Comparison of ENCODE assay signal across 8 mouse cellular contexts in genomic region chrX:109013686-109014085, GRCm38 (mm10). TPM values are rescaled to one million over a fixed set of nuclear protein-coding genes. Genes with fewer than 3 reads are reported as not detected.
A peak's percentile ranks its signal among the peaks of the same experiment; 100 is the strongest.
DNase-seq lines count a peak whose midpoint lies in the region; ATAC-seq and TF ChIP-seq lines count a peak whose summit lies in the region.

No protein-coding gene starts in this region.

- ATAC-seq in heart, embryonic 14.5 days (ENCODE audit: insufficient number of reproducible peaks, insufficient read depth, low FRiP score, low read depth): peak; percentile 71; the same call in 1 of the 2 replicates
- ATAC-seq in kidney, postnatal 0 days (replicated peaks; ENCODE audit: low FRiP score, low read depth): peak; percentile 72
- peak; percentile 73 for ATAC-seq in liver, embryonic 15.5 days (ENCODE audit: insufficient read depth)
- peak; percentile 81 for ATAC-seq in neural tube, embryonic 13.5 days (ENCODE audit: low read depth)

- TF ChIP-seq CTCF in kidney, postnatal 0 days (IDR thresholded peaks at IDR 0.05; ENCODE audit: low read depth): peak; percentile 33

- DNase-seq in CD4-positive helper T cell, adult 2 months (ENCODE audit: low read depth, low spot score): peak; percentile 66
- DNase-seq in R1 (ENCODE audit: low read depth, low spot score): peak; percentile 61
- peak; percentile 49 for DNase-seq in embryonic facial prominence, embryonic 10.5 days (ENCODE audit: low spot score)
- DNase-seq in kidney, postnatal 0 days (ENCODE audit: low spot score): peak; percentile 56
- peak; percentile 62 for DNase-seq in thymus, postnatal 4 days

- H3K27ac ChIP-seq in embryonic facial prominence, embryonic 10.5 days (replicated peaks): peak overlapping the region; percentile 80
- H3K27ac ChIP-seq in heart, embryonic 14.5 days (replicated peaks in 1 of 2; ENCODE audit: control insufficient read depth in 1 of 2, insufficient read depth in 1 of 2, low read depth in 2 of 2, low read length in 2 of 2): peak overlapping the region; percentile 65 to 81; a peak in 3 of 4 replicates
- peak overlapping the region; percentile 78 for H3K27ac ChIP-seq in kidney, postnatal 0 days
- H3K27ac ChIP-seq in liver, embryonic 15.5 days (replicated peaks): peak overlapping the region; percentile 53
- H3K27ac ChIP-seq in neural tube, embryonic 13.5 days (replicated peaks): 0 out of 2 replicates have a peak overlapping the region, but pooled peaks have one; percentile 18

- H3K9ac ChIP-seq in heart, embryonic 14.5 days (ENCODE audit: low read length): peak overlapping the region; percentile 71
- H3K9ac ChIP-seq in kidney, postnatal 0 days (ENCODE audit: low read depth, low read length): peak overlapping the region; percentile 59; the same call in 1 of the 2 replicates
- peak overlapping the region; percentile 45 for H3K9ac ChIP-seq in liver, embryonic 15.5 days
- H3K9ac ChIP-seq in neural tube, embryonic 13.5 days: peak overlapping the region; percentile 49; the same call in 1 of the 2 replicates

- no peaks in the 10 kb centered on the region for H3K27me3 ChIP-seq in embryonic facial prominence, embryonic 10.5 days (replicated peaks; ENCODE audit: low read depth, poor library complexity, severe bottlenecking)
- H3K27me3 ChIP-seq in heart, embryonic 14.5 days (ENCODE audit: control insufficient read depth, insufficient read depth, low read length): no peaks in the 10 kb centered on the region
- no peaks in the 10 kb centered on the region for H3K27me3 ChIP-seq in kidney, postnatal 0 days (ENCODE audit: insufficient read depth, low read length)
- H3K27me3 ChIP-seq in liver, embryonic 15.5 days: no peaks in the 10 kb centered on the region
- H3K27me3 ChIP-seq in neural tube, embryonic 13.5 days: no peaks in the 10 kb centered on the region

- H3K4me3 ChIP-seq in embryonic facial prominence, embryonic 10.5 days: peak overlapping the region; percentile 58
- H3K4me3 ChIP-seq in heart, embryonic 14.5 days (ENCODE audit: control insufficient read depth in 1 of 2, insufficient read depth in 1 of 2, low read depth in 1 of 2, low read length in 2 of 2): peak overlapping the region; percentile 51 to 71
- peak overlapping the region; percentile 45 for H3K4me3 ChIP-seq in kidney, postnatal 0 days (replicated peaks; ENCODE audit: low read depth, low read length)
- H3K4me3 ChIP-seq in liver, embryonic 15.5 days (replicated peaks): peak overlapping the region; percentile 63
- H3K4me3 ChIP-seq in neural tube, embryonic 13.5 days: peak overlapping the region; percentile 47

- H3K4me1 ChIP-seq in embryonic facial prominence, embryonic 10.5 days: no peaks in the 10 kb centered on the region
- H3K4me1 ChIP-seq in heart, embryonic 14.5 days (ENCODE audit: control insufficient read depth in 2 of 2, insufficient read depth in 2 of 2, low read length in 2 of 2): no peaks in the 10 kb centered on the region
- H3K4me1 ChIP-seq in kidney, postnatal 0 days (replicated peaks; ENCODE audit: insufficient read depth, low read length): no peaks in the 10 kb centered on the region
- H3K4me1 ChIP-seq in liver, embryonic 15.5 days (replicated peaks): peaks cover 4% of the 10 kb centered on the region
- no peaks in the 10 kb centered on the region for H3K4me1 ChIP-seq in neural tube, embryonic 13.5 days (replicated peaks)

- peak overlapping the region; percentile 66 for H3K4me2 ChIP-seq in heart, embryonic 14.5 days (ENCODE audit: low read length)
- peak overlapping the region; percentile 64 for H3K4me2 ChIP-seq in kidney, postnatal 0 days (ENCODE audit: low read length)
- H3K4me2 ChIP-seq in liver, embryonic 15.5 days: peak overlapping the region; percentile 71
- H3K4me2 ChIP-seq in neural tube, embryonic 13.5 days: peak overlapping the region; percentile 62

- no peaks in the 10 kb centered on the region for H3K36me3 ChIP-seq in embryonic facial prominence, embryonic 10.5 days (replicated peaks)
- H3K36me3 ChIP-seq in heart, embryonic 14.5 days (ENCODE audit: control insufficient read depth, insufficient read depth, low read length): no peaks in the 10 kb centered on the region
- no peaks in the 10 kb centered on the region for H3K36me3 ChIP-seq in kidney, postnatal 0 days (ENCODE audit: insufficient read depth, low read length)
- H3K36me3 ChIP-seq in liver, embryonic 15.5 days (replicated peaks): no peaks in the 10 kb centered on the region
- H3K36me3 ChIP-seq in neural tube, embryonic 13.5 days: no peaks in the 10 kb centered on the region

- WGBS in embryonic facial prominence, embryonic 10.5 days: 14% methylated on average over 17 of the region's 17 CpGs
- WGBS in heart, embryonic 14.5 days: 13% methylated on average over 17 of the region's 17 CpGs
- WGBS in kidney, postnatal 0 days: 28% methylated on average over 17 of the region's 17 CpGs
- WGBS in liver, embryonic 15.5 days (ENCODE audit: insufficient replicate concordance): 11% methylated on average over 17 of the region's 17 CpGs
- 21% methylated on average over 17 of the region's 17 CpGs for WGBS in neural tube, embryonic 13.5 days

- H3K9me3 ChIP-seq in embryonic facial prominence, embryonic 10.5 days: no peaks in the 10 kb centered on the region
- H3K9me3 ChIP-seq in heart, embryonic 14.5 days (ENCODE audit: control insufficient read depth, low read length): no peaks in the 10 kb centered on the region
- H3K9me3 ChIP-seq in kidney, postnatal 0 days (replicated peaks; ENCODE audit: low read length): no peaks in the 10 kb centered on the region
- no peaks in the 10 kb centered on the region for H3K9me3 ChIP-seq in liver, embryonic 15.5 days (replicated peaks)
- H3K9me3 ChIP-seq in neural tube, embryonic 13.5 days: no peaks in the 10 kb centered on the region

RNA-seq across cellular contexts. Expression of gene Hmgn5, which starts 0.5 kb away (rescaled TPM):
- polyA plus RNA-seq in embryonic facial prominence, embryonic 10.5 days (2016; fragmentation: Nextera tagmentation; extraction: Ambion mirVana): 24.5 and 28.0 TPM in 2 replicates
- 19.8 and 20.8 TPM in 2 replicates for polyA plus RNA-seq in heart, embryonic 14.5 days (2014; fragmentation: Nextera tagmentation; extraction: Ambion mirVana)
- 21.9 and 23.0 TPM in 2 replicates for polyA plus RNA-seq in kidney, postnatal 0 days (2015; fragmentation: Nextera tagmentation; extraction: Ambion mirVana)
- 11.4 and 13.1 TPM in 2 replicates for polyA plus RNA-seq in liver, embryonic 15.5 days (2015; fragmentation: Nextera tagmentation; extraction: Ambion mirVana)
- polyA plus RNA-seq in neural tube, embryonic 13.5 days (2015; fragmentation: Nextera tagmentation; extraction: Ambion mirVana): 11.2 and 11.4 TPM in 2 replicates

Comparison
In these comparisons a context has a peak if more than half of its experiments do, and no peak if none do; other contexts are left out.
1. Peak in every context shown above with its lines: DNase-seq, ATAC-seq, H3K4me3 ChIP-seq and H3K27ac ChIP-seq.
2. H3K27ac ChIP-seq: peak in every context shown above with its lines; median percentile 80 in embryonic facial prominence, embryonic 10.5 days; 78 in kidney, postnatal 0 days; 73 in heart, embryonic 14.5 days; 53 in liver, embryonic 15.5 days; 18 in neural tube, embryonic 13.5 days.